Mouse (Mus musculus) large intestine, adult 2 months (tissue): ENCODE measurements around the gene Begain. TPM values are rescaled to one million over a fixed set of nuclear protein-coding genes. Genes with fewer than 3 reads are reported as not detected.

ENCODE experiments used
- DNase-seq: peaks from one replicate; pipeline ENCODE4 v3.0.0-alpha.2; 2012; ENCODE audit warnings: low read depth, low spot score
- whole genome bisulfite sequencing: fragments of 180-500 bp; shearing (Covaris S2); methylation state at CpG from one replicate; pipeline ENCODE4 v1.1.7; 2018; 5-methylcytosine and 5-hydroxymethylcytosine counted together
- polyA plus RNA-seq: library from polyadenylated mRNA; depleted of rRNA; stranded (reverse); fragments of >200 nt; gene quantifications from 2 replicates; pipeline ENCODE4 v1.2.3, GENCODE M21; 2012; rRNA removed

Begain gene
- 1.3 and 1.6 TPM in 2 replicates for polyA plus RNA-seq

DNA sequence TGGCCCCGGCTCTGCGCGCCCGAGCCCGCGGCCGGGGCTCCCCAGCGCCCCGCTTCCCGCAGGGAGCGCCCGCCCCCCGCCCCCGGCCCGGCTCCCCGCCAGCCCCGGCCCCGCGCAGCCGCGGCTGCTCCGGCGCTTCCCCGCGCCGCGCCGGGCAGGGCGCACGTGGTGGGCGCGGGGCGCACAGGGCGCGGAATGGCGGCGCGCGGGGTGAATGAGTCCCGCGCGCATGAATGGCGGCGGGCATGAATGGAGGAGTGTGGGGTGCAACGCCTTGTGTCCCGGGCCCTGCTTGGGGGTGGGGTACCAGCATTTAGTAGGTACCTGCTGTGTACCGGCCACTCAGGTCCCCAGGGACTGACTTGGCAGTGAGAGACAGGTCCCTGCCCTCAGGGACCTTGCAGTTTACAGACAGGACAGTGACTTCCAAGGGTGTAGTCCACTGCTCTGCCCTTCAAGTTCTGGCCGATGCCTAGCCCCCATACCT, at the start of gene Begain:
Gene Begain (minus strand): TSS at position 51 of the 487 bp plus-strand sequence.
- no peak for DNase-seq
- WGBS = 2% methylated on average over 47 of the region's 48 CpGs

GRCm38 (mm10) chr12:109115707-109116106, 47.7 kb upstream of the Begain start:
- WGBS = 33% methylated on average over 8 of the region's 8 CpGs
- DNase-seq = no peak

GRCm38 (mm10) chr12:109115161-109115560, 47.1 kb upstream of the Begain start:
- 39% methylated on average over 10 of the region's 10 CpGs for WGBS
- no peak for DNase-seq

DNA sequence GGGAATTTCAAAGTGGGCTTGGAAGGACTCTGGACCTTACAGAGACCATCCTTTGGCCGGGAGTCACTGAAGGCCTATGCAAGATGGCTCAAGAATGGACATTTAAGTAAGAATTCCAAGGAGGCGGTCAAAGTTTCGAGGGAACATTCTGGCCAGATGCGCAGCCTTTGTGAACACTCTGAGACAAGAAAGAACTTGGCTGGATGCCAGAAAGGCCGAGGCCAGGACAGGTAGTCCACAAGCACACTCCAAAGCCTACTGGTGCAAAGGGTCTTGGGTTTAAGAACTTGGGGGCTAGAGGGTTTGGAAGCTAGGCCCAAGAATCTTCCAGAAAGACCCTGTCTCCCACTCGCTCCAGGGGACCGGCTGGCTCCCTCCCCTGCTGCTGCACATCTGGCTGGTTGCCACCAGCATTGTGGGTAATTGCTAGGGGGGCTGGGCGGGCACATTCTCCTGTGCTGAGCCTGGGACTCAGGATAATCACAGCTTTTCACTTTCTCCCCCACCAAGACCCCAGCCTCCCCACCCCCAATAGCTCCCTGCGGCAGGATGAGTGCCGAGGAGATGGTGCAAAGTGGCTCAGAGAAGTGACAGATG, 45.1 kb upstream of the Begain start:
- no peak for DNase-seq
- WGBS = 55% methylated on average over 10 of the region's 10 CpGs

DNA sequence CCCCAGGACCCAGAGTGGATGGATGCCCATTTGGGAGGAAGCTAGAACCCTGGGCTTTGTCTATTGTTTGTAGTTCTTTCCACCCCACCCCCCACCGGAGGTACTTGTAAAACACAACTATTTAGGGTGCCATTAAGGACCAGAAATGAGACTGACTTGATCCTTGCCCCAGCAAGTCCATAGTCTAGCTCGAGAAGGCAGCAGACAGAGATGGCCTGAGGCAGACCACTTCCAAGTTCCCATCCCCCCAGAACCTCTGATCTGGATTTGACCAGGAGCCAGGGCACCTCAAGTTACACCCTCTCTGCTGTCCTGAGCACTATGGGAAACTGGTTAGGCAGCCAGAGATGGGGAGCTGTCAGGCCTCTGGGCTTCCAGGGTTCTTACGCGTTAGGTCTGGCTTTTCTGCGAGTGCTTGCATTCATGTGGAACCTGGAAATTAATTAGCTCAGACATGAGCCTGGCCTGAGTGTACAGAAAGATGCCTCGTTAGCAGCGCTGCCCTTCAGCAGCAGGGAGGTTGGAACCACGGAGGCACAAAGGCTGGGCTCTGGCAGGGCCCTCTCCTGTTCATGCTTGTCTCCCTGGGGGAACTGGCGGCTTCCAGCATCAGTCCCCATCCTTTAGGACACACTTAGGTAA, 44.5 kb upstream of the Begain start:
- 63% methylated on average over 9 of the region's 9 CpGs for WGBS
- DNase-seq = no peak

DNA sequence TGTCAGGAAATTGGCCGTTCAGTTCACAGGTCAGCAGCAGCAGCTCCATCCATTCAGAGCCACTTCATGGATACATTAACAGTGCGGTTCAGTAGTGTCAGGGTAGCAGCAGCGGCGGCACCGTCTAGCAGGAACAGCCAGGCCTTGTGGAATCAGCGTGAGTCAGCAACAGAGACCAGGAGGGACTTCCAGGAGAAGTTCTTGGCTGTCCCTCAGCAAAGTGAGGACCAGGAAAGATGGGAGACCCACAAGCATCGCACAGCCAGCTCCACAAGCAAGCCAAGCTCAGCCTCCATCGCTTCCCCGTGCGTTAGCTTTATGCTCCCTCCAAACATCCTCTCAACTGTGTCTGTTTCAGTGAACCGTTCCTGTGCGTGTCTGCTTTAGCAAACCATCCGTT, 40.9 kb upstream of the Begain start:
- 82% methylated on average over 13 of the region's 13 CpGs for WGBS
- DNase-seq = no peak

DNA sequence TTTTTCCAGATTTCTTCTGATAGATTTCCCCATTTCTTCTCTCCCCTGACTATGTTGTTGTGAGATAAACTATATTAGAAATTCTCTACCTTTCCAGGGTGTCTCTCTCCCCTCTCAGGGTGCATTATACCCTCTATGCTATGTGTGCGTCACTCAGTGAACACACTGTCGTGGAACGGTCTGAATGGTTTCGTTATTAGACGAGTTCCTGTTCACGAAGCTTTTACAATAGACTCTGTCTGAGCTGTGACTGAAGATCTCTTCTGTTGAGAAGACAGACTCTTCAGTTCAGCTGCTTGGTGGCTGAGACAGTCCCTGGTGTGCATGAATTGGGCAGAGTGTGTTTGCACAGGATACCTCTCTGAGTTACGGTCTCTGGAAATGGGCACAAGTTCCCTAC, 32.4 kb upstream of the Begain start:
- WGBS = 85% methylated on average over 7 of the region's 7 CpGs
- DNase-seq = no peak

DNA sequence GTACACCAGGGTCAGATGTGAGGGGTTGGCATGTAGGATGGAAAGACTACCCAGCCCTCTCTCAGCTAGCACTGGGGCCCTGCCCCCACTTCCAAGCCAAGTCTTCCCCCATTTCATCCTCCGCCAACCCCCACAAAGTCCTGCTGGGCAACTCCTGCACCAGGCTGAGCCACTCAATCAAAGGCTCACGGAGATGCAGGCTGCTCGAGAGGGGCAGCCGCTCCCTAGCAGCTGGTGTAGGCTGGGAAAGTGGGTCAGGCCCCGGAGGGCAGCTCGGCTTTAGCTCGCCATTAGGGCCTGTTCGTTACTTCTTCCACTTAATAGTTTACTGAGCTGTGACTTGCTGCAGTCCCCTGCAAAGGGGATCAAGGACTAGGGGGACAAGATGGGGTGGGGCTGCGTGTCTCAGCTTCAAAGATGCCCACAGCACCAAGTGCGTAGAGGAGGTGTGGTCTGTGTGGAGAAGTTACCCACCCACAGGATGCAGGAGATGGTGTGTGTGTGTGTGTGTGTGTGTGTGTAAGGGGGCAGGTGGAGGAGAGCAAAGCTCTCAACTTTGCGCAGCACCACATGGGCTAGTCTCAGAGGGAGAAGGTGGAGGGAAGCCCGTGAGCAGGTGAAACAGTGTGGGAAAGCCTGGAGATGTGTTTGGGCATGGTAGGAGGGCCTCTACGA, 22.6 kb upstream of the Begain start:
- 75% methylated on average over 13 of the region's 13 CpGs for WGBS
- DNase-seq = no peak

GRCm38 (mm10) chr12:109090041-109090440, 22.0 kb upstream of the Begain start:
- DNase-seq = no peak
- 80% methylated on average over 14 of the region's 14 CpGs for WGBS

DNA sequence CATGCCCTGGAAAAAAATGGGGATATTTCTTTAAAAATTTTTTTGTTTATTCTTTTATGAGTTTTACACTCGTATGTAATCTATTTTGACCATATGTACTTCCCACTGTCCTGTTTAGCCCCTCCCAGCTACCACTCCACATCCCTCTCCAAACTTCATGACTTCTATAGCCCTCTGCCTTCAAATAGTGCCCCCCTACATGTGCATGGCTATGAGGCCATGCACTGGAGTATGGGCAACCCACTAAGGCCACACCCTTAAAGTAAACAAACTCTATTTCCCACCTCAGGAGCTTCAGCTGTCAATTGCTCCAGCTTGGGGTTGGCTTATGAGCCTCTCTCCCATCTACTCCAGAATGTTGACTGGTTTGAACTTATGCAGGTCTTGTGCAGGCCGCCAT, 18.1 kb upstream of the Begain start:
- no peak for DNase-seq
- 48% methylated on average over 2 of the region's 2 CpGs for WGBS

GRCm38 (mm10) chr12:109085674-109086073, 17.7 kb upstream of the Begain start:
- WGBS = 82% methylated on average over 8 of the region's 8 CpGs
- no peak for DNase-seq

- WGBS = 73% methylated on average over 5 of the region's 5 CpGs
These were observed 17.0 kb upstream of the Begain start for GRCm38 (mm10) chr12:109085046-109085445.

DNA sequence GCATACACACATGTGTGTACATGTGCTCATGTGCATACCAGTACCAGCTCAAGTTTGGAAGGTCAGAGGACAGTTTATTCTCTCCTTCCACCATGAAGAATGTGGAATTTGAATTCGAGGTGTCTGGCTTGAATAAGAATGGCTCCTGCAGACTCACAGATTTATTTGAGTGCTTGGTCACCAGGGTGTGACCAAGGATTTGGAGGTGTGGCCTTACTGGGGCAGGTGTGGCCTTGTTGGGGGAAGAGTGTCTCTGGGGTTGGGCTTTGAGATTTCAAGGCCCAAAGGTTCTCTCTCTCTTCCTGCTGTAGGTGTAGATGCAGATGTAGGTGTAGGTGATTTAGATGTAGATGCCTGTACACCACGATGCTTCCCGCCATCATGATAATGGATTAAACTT, 15.5 kb upstream of the Begain start:
- 76% methylated on average over 3 of the region's 3 CpGs for WGBS
- DNase-seq = no peak

More at GRCm38 (mm10) chr12:109085046-109085445, 17.0 kb upstream of the Begain start:
- DNase-seq = no peak

- 66% methylated on average over 6 of the region's 6 CpGs for WGBS
- no peak for DNase-seq
These were observed 9.0 kb upstream of the Begain start for GRCm38 (mm10) chr12:109077036-109077435.

GRCm38 (mm10) chr12:109074777-109075285, 6.8 kb upstream of the Begain start:
- no peak for DNase-seq
- 70% methylated on average over 2 of the region's 2 CpGs for WGBS

DNA sequence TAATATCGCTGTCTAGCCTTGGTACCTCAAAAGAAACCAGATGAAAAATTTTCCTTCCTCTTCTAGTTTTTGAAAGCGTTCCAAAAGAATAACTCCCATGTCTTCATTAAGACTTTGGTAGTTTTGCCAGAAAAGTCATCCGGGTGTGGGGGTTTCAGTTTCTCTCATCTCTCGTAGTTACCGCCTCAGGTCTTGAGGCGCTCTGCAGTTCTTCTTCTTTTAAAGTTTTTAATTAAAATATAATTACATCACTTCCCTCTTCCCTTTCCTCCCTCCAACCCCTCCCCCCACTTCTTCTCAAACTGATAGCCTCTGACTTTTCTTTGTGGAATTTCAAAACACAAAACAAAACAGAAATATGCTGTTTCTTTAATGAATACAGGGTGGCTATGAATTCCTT, 6.1 kb upstream of the Begain start:
- DNase-seq = no peak
- whole genome bisulfite sequencing = 81% methylated on average over 6 of the region's 6 CpGs

DNA sequence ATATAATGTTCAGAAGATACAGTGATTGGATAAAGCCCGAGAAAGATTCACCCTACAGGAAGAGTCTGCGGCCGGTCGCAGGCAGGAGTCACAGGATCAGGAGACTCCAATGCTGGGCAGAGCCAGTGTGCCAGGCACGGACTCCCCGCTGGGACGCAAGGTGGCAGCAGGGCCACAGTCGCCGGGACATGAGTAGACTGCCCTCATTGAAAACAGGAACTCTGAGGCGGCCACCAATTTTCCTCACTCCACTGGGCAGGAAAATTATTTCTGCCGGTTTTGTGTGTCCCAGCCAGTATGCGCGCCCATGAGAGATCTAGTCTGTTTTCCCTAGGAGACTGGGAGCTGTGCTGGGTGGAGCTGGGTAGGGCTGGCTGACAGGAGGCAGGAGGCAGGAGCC, 3.2 kb upstream of the Begain start:
- WGBS = 87% methylated on average over 13 of the region's 13 CpGs
- no peak for DNase-seq

- WGBS = 36% methylated on average over 2 of the region's 2 CpGs
- no peak for DNase-seq
These were observed 1.7 kb upstream of the Begain start for GRCm38 (mm10) chr12:109069751-109070150.

DNA sequence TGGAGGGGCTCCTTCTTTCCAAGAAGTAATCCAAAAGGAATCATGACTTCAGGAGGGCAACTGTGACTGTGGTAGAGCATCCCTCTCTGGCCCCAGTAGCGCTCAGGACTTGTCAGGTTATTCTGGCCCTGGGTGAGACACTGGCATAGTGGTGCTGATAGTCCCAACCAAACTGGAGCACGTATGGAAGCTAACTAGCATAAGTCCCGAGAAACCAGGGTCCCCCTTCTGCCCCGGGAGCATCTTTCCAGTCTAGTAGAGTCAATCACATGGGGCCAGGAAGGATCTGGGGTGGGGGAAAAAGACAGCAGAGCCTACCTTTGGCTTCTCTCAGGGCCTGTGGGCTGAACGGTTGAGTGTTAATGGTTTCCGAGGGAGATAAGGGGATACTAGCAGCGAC, 721 bp upstream of the Begain start:
- DNase-seq = no peak
- 41% methylated on average over 7 of the region's 7 CpGs for WGBS

GRCm38 (mm10) chr12:109067561-109068135, 369 bp downstream of the Begain start:
- WGBS = 3% methylated on average over 48 of the region's 59 CpGs
- no peak for DNase-seq
